Mouse (Mus musculus) ES-Bruce4 (cell line): ENCODE data around the gene Cd55. TPM values are rescaled to one million over a fixed set of nuclear protein-coding genes. Genes with fewer than 3 reads are reported as not detected.
"Not testable (repeated sequence)": the region's sequence is repeated elsewhere in the genome, so short reads cannot be mapped to it uniquely, and the experiment has no call there.

Experiments
- H3K27ac ChIP-seq: 2 replicates; pipeline ENCODE4 v1.5.1; 2012; ENCODE audit warnings: low read length, inconsistent platforms; ENCODE audit not compliant: insufficient read depth
- H3K27me3 ChIP-seq: 2 replicates; pipeline ENCODE4 v1.6.1; 2012; ENCODE audit warnings: mild to moderate bottlenecking, low read length, inconsistent platforms; ENCODE audit not compliant: control insufficient read depth, poor library complexity, insufficient read depth, severe bottlenecking
- H3K36me3 ChIP-seq: 2 replicates; pipeline ENCODE4 v1.6.1; 2012; ENCODE audit warnings: inconsistent platforms, mild to moderate bottlenecking, low read length, moderate library complexity; ENCODE audit not compliant: control insufficient read depth, poor library complexity, insufficient read depth, severe bottlenecking
- H3K4me1 ChIP-seq: one replicate; pipeline ENCODE4 v1.8.1; 2011; ENCODE audit warnings: low read length; ENCODE audit not compliant: control insufficient read depth, insufficient read depth
- H3K4me3 ChIP-seq: 2 replicates; pipeline ENCODE4 v1.5.1; 2011; ENCODE audit warnings: low read depth, mild to moderate bottlenecking, low read length
- H3K9ac ChIP-seq: 2 replicates; pipeline ENCODE4 v1.6.1; 2012; ENCODE audit warnings: low read depth, mild to moderate bottlenecking, inconsistent platforms; ENCODE audit not compliant: poor library complexity, severe bottlenecking
- H3K9me3 ChIP-seq: replicated peaks from 2 replicates; pipeline ENCODE4 v1.6.1; 2012; ENCODE audit warnings: mild to moderate bottlenecking, low read length, inconsistent platforms; ENCODE audit not compliant: control insufficient read depth, poor library complexity, insufficient read depth, severe bottlenecking
- CTCF ChIP-seq: IDR thresholded peaks from one replicate; pipeline ENCODE4 v1.8.1; 2011; ENCODE audit warnings: low read depth, low read length
- EP300 ChIP-seq: IDR thresholded peaks from 2 replicates; pipeline ENCODE4 v1.6.1; 2011; ENCODE audit warnings: low read depth, low read length; ENCODE audit not compliant: insufficient read depth
- POLR2A ChIP-seq: IDR thresholded peaks from one replicate; pipeline ENCODE4 v1.8.1; 2011; ENCODE audit warnings: low read length; ENCODE audit not compliant: insufficient read depth
- polyA plus RNA-seq: library from polyadenylated mRNA; stranded (reverse); fragments of >200 nt; gene quantifications from 2 replicates; pipeline ENCODE4 v1.2.4, GENCODE M21; 2011; ENCODE audit warnings: low read depth; ENCODE audit not compliant: missing spikeins, insufficient read depth, insufficient read length

The Cd55 gene
- polyA plus RNA-seq, 1 experiment, result 39.8 TPM

DNA sequence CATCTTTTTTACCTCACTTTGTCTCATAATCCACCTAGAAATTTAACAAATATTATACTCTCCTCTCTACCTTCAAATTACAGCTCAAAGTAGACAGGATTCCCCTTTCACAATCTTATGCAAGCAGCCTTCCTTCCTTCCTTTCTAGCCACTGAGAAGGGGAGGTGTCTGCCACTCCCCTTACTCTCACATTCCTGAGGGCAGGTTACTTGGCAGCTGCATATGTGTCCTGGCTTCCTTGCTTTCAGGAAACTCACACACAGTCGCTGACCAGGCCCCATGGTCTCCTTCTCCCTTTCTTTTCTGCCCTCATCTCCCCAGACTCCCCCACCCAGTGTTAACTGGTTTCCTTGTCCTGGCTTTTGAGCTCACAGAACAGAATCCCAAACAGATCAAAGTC lies 11.7 kb upstream of the Cd55 start:
- H3K36me3 ChIP-seq, result no peaks in the 10 kb centered on the region
- H3K9me3 ChIP-seq, result no peaks in the 10 kb centered on the region
- H3K4me1 ChIP-seq, result no peaks in the 10 kb centered on the region
- no peak for TF ChIP-seq EP300
- TF ChIP-seq CTCF, result no peak
- no peak for TF ChIP-seq POLR2A
- no peaks in the 10 kb centered on the region for H3K27me3 ChIP-seq
- no peak overlapping the region for H3K9ac ChIP-seq
- no peak overlapping the region for H3K27ac ChIP-seq
- no peak overlapping the region for H3K4me3 ChIP-seq

DNA sequence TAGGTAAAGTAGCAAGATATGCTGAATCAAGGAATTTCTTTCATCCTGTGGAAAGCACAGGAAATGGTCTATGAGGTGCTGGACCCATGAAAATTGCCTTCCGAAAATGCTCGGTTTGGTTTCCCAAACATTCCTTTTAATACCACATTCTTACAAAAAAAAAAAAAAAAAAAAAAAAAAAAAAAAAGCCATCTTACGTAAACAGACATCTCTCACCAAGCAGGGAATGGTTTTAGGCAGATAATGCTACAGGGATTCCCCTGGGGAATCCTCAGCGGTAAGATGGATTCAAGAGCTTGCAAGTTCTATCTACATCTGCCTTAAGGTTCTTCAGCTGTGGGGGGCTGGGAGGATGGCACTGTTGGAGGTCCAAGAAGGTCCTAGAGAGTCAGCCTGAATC lies 7.5 kb upstream of the Cd55 start:
- TF ChIP-seq POLR2A (no peak), EP300 (no peak), CTCF (no peak)
- H3K9me3 ChIP-seq, result no peaks in the 10 kb centered on the region
- H3K4me1 ChIP-seq, result no peaks in the 10 kb centered on the region

DNA sequence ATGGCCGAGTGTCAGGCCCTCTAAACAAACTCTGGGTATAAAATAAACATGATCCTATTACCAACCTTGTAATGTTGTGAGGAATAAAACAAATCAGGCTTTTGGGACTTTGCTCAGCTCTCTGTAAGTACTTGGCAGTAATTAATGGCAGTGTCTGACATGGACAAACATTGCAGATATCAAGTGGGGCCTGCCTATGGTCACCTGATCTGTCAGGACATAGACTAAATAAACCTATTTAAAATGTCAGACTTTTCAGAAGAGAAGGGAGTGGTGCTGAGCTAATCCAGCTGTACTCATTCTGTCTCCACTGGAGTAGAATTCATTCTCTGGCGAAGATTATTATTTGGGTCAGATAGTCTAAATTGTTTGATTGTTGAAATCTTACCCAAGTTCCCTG lies 4.9 kb upstream of the Cd55 start:
- Histone ChIP-seq H3K36me3 (no peaks in the 10 kb centered on the region), H3K27me3 (no peaks in the 10 kb centered on the region; the same call in 1 of the 2 replicates), H3K9ac (no peak overlapping the region), H3K27ac (no peak overlapping the region), H3K4me3 (no peak overlapping the region), H3K9me3 (no peaks in the 10 kb centered on the region), H3K4me1 (no peaks in the 10 kb centered on the region)
- TF ChIP-seq POLR2A, result no peak
- TF ChIP-seq CTCF, result no peak
- no peak for TF ChIP-seq EP300

More for the DNA sequence above, 7.5 kb upstream of the Cd55 start:
- Histone ChIP-seq H3K27ac (no peak overlapping the region), H3K4me3 (no peak overlapping the region), H3K27me3 (no peaks in the 10 kb centered on the region), H3K9ac (no peak overlapping the region), H3K36me3 (no peaks in the 10 kb centered on the region)

DNA sequence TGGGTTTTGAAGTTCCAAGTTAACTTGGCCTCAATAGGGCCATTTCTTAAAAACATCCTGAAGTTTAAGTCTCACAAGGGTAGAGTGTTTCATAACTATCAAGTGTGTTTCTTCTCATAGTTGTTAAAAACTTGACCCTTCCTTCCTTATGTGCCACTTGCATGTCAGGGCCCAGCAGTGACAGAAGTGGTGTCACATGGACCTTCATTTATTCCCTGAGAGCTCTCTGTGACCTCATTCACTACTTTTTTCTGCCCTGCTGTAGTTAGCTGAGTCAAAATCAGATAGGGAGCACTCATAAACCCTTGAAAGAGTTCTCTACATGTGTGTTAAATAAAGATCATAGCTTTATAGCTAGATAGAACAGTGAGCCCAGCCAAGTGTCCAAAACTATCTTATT lies 1.6 kb upstream of the Cd55 start:
- no peak for TF ChIP-seq POLR2A
- TF ChIP-seq EP300, result no peak
- no peak for TF ChIP-seq CTCF
- Histone ChIP-seq H3K9me3 (no peaks in the 10 kb centered on the region), H3K4me3 (no peak overlapping the region), H3K9ac (no peak overlapping the region), H3K27me3 (no peaks in the 10 kb centered on the region; the same call in 1 of the 2 replicates), H3K27ac (no peak overlapping the region), H3K36me3 (no peaks in the 10 kb centered on the region), H3K4me1 (no peaks in the 10 kb centered on the region)

DNA sequence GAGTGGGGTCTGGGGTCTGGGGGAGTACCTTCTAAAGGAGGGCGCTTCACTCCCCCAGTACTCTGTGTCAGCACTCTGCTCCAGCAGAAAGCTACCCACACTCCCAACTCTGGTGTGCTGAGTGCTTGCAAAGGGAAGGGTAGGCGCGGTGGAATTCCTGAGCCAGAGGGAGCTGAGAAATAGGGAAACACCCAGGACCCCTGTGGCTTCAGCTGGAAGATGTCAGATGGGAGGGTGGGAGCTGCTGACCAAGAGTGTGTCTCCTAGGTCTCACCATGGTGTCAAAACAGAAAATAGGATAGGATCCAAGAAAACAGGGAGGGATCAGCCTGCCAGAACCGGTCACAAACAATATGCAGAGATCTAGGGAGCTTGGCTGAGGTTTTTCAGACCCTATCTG lies 323 bp upstream of the Cd55 start:
- Histone ChIP-seq H3K4me1 (no peaks in the 10 kb centered on the region), H3K4me3 (peak overlapping the region; percentile 81), H3K9ac (no peak overlapping the region; the same call in 1 of the 2 replicates), H3K9me3 (no peaks in the 10 kb centered on the region), H3K27me3 (no peaks in the 10 kb centered on the region; the same call in 1 of the 2 replicates), H3K27ac (no peak overlapping the region), H3K36me3 (no peaks in the 10 kb centered on the region)
- TF ChIP-seq CTCF (no peak), POLR2A (no peak), EP300 (no peak)

DNA sequence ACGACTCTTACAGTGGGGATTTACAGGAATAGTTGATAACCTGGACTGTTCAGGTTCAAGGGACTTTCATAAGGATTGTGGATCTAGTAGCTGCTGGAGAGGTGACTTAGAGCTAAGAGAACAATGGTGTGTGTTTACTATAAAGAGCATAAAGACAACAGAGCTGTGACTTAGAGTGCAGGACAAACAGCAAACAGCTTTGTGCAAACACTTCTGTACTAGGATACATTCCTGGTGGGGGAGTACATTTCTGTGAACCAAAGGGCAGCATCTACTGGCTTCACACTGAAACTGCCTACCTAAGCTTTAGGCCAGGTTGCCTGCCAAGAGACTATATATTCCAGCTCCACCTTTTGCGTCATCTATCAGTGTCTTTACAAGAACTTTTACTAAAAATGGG lies 7.4 kb downstream of the Cd55 start:
- no peaks in the 10 kb centered on the region for H3K4me1 ChIP-seq
- no peak overlapping the region for H3K27ac ChIP-seq
- no peaks in the 10 kb centered on the region for H3K36me3 ChIP-seq
- no peaks in the 10 kb centered on the region for H3K9me3 ChIP-seq
- H3K9ac ChIP-seq, result no peak overlapping the region
- no peak for TF ChIP-seq CTCF
- no peak for TF ChIP-seq EP300
- H3K27me3 ChIP-seq, result no peaks in the 10 kb centered on the region
- no peak overlapping the region for H3K4me3 ChIP-seq

DNA sequence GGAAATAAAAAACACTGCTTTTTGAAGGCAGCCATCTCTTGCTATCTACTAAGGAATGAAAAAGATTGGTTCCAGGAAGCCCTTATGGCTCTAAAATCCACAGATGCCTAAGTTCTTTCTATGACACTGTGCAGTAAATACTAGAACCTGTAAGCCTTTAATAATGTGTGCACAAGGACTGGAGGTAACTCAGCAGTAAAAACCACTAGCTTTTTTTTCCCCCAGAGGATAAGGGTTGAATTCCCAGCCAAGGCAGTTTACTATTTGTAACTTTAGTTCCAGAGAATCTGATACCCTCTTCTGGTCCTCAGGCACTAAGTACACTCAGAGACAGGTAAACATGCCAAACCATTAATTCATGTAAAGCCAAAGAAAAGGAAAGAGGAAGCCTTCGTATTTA lies 19.6 kb downstream of the Cd55 start:
- H3K4me3 ChIP-seq, H3K9me3 ChIP-seq, H3K4me1 ChIP-seq, H3K36me3 ChIP-seq, H3K9ac ChIP-seq, H3K27ac ChIP-seq, H3K27me3 ChIP-seq: not testable (repeated sequence)
